Mouse (Mus musculus) embryonic facial prominence, embryonic 11.5 days (tissue): ENCODE data around the gene Pawr. TPM values are rescaled to one million over a fixed set of nuclear protein-coding genes. Genes with fewer than 3 reads are reported as not detected.

Experiments
- ATAC-seq: fragments of 200-750 bp; cut with Nextera tagmentation; replicated peaks from 2 replicates; pipeline ENCODE4 v1.8.0; 2017; ENCODE audit warnings: low read depth; ENCODE audit not compliant: insufficient number of reproducible peaks, low FRiP score, low TSS enrichment
- DNase-seq: peaks from one replicate; pipeline ENCODE4 v3.0.0-alpha.2; 2015; ENCODE audit warnings: low spot score
- H3K27ac ChIP-seq: fragments of 300-500 bp; sonication (generic); replicated peaks from 2 replicates; pipeline ENCODE4 v1.5.1; 2014; ENCODE audit warnings: mild to moderate bottlenecking, low read depth, low read length, control low read depth
- H3K27me3 ChIP-seq: fragments of 300-500 bp; sonication (generic); 2 replicates; pipeline ENCODE4 v1.6.1; 2014; ENCODE audit warnings: mild to moderate bottlenecking, low read length, moderate library complexity, mixed read lengths; ENCODE audit not compliant: control insufficient read depth, insufficient read depth
- H3K36me3 ChIP-seq: fragments of 300-500 bp; sonication (generic); replicated peaks from 2 replicates; pipeline ENCODE4 v1.6.1; 2014; ENCODE audit warnings: low read depth, mild to moderate bottlenecking, low read length, moderate library complexity, mixed read lengths; ENCODE audit not compliant: control insufficient read depth, insufficient read depth
- H3K4me1 ChIP-seq: fragments of 300-500 bp; sonication (generic); 2 replicates; pipeline ENCODE4 v1.6.1; 2014; ENCODE audit warnings: low read length, mixed read lengths; ENCODE audit not compliant: control insufficient read depth, insufficient read depth
- H3K4me2 ChIP-seq: fragments of 300-500 bp; sonication (generic); 2 replicates; pipeline ENCODE4 v1.6.1; 2014; ENCODE audit warnings: low read depth, mild to moderate bottlenecking, control low read depth, low read length, moderate library complexity
- H3K4me3 ChIP-seq: fragments of 300-500 bp; sonication (generic); 2 replicates; pipeline ENCODE4 v1.5.1; 2014; ENCODE audit warnings: low read depth, low read length, control low read depth
- H3K9ac ChIP-seq: fragments of 300-500 bp; sonication (generic); replicated peaks from 2 replicates; pipeline ENCODE4 v1.6.1; 2014; ENCODE audit warnings: mild to moderate bottlenecking, control low read depth, low read length
- H3K9me3 ChIP-seq: fragments of 300-500 bp; sonication (generic); replicated peaks from 2 replicates; pipeline ENCODE4 v1.6.1; 2016; ENCODE audit warnings: mild to moderate bottlenecking, low read length, inconsistent platforms, mixed read lengths; ENCODE audit not compliant: control insufficient read depth
- WGBS: fragments of 180-500 bp; shearing (Covaris S2); extraction: QIAGEN DNeasy Blood & Tissue Kit; methylation state at CpG from one replicate; pipeline ENCODE4 v1.1.7; 2014; 5-methylcytosine and 5-hydroxymethylcytosine counted together
- polyA plus RNA-seq: library from polyadenylated mRNA; unstranded; fragments of >200 nt; fragmentation: Nextera tagmentation; extraction: Ambion mirVana; gene quantifications from 2 replicates; pipeline ENCODE4 v1.2.1, GENCODE M21; 2014

Gene Pawr
- polyA plus RNA-seq, 1 experiment from 2014 or later, result 11.6 TPM

DNA sequence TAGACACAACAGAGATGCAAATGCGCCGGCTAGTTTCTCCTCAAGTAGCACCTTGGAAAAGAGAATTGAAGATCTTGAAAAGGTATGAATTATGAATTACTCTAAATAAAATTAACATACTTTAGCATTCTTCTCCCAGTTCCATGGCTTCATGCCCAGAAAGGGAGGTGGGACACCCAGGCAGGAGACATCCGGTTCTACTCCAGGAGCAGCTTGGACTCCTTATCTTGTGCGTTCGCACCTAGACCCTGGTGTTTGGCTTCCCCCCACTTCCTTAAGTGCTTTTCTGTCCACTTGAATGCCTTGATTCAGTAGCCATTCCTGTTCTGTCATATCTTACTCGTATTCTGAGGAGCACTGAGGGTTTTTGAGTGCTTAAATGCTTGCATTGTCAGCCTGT lies 77.6 kb downstream of the Pawr start:
- no peaks in the 10 kb centered on the region for H3K27me3 ChIP-seq
- H3K36me3 ChIP-seq, result no peaks in the 10 kb centered on the region
- H3K9me3 ChIP-seq, result no peaks in the 10 kb centered on the region
- H3K4me3 ChIP-seq, result no peak overlapping the region
- no peaks in the 10 kb centered on the region for H3K4me1 ChIP-seq
- H3K4me2 ChIP-seq, result no peak overlapping the region
- 92% methylated on average over 6 of the region's 6 CpGs for WGBS
- DNase-seq (no peak), ATAC-seq (no peak)
- no peak overlapping the region for H3K27ac ChIP-seq
- H3K9ac ChIP-seq, result no peak overlapping the region

DNA sequence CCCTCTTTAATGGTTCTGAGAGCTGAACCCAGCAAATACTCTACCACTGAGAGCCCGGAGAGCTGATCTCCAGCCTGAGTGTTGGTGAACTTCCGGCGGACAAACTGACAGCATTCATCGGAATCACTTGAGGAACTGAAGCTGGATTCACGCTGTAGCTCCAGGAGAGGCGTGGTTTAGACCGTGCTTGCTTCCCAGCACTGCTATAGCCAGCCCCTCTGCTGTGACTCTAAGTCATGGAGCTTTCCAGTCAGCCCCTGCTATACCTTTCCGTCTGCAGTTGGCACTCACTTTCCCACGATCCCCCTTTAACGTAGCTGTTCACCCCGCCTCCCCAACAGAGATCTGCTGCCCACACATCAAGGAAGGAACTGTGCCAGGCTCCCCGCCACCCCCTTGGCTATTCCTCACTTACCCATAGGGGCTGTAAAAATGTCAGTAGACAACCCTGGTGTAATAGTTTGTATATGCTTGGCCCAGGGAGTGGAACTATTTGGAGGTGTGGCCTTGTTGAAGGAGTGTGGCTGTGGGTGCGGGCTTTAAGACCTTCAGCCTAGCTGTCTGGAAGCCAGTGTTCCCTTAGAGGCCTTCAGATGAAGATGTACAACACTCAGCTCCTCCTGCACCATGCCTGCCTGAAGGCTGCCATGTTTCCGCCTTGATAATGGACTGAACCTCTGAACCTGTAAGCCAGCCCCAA lies 83.2 kb downstream of the Pawr start:
- no peaks in the 10 kb centered on the region for H3K27me3 ChIP-seq
- H3K4me1 ChIP-seq, result no peaks in the 10 kb centered on the region
- no peak overlapping the region for H3K27ac ChIP-seq
- no peak overlapping the region for H3K9ac ChIP-seq
- no peak overlapping the region for H3K4me3 ChIP-seq
- WGBS, result 90% methylated on average over 14 of the region's 14 CpGs
- H3K36me3 ChIP-seq, result no peaks in the 10 kb centered on the region
- H3K9me3 ChIP-seq, result no peaks in the 10 kb centered on the region
- H3K4me2 ChIP-seq, result no peak overlapping the region
- DNase-seq (no peak), ATAC-seq (no peak)

DNA sequence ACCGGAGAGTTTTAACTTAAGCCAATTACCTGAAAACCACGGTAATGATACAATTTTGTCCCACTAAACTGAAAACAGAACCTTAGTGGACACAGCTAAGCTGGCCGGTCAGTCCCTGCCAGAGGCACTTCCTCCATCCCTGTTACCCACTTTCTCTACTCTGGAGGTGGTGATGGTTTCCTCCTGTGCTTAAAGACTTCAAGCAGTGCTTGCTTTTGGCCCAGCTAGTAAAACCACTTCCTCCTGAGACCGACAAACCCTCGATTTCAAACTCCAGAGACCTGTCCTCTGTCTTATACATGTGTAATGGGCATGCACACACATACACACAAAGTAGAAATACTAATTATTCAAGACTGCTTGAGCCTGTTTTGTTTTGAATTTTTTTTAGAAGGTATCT lies 85.5 kb downstream of the Pawr start:
- WGBS, result 61% methylated on average over 5 of the region's 5 CpGs
- Histone ChIP-seq H3K4me1 (no peaks in the 10 kb centered on the region), H3K27ac (no peak overlapping the region), H3K9me3 (no peaks in the 10 kb centered on the region), H3K9ac (no peak overlapping the region), H3K4me2 (no peak overlapping the region), H3K27me3 (no peaks in the 10 kb centered on the region), H3K36me3 (no peaks in the 10 kb centered on the region), H3K4me3 (no peak overlapping the region)
- DNase-seq (no peak), ATAC-seq (no peak)

GRCm38 (mm10) chr10:108430553-108430952 lies 98.6 kb downstream of the Pawr start:
- no peak for ATAC-seq
- Histone ChIP-seq H3K36me3 (no peaks in the 10 kb centered on the region), H3K27me3 (no peaks in the 10 kb centered on the region), H3K4me2 (no peak overlapping the region), H3K4me3 (no peak overlapping the region), H3K9ac (no peak overlapping the region), H3K4me1 (0 out of 2 replicates have a peak, but pooled peaks cover 4% of the 10 kb centered on the region), H3K9me3 (no peaks in the 10 kb centered on the region), H3K27ac (no peak overlapping the region)
- no peak for DNase-seq
- 94% methylated on average over 10 of the region's 10 CpGs for whole genome bisulfite sequencing

GRCm38 (mm10) chr10:108432194-108432593 lies 100.3 kb downstream of the Pawr start:
- H3K36me3 ChIP-seq, result no peaks in the 10 kb centered on the region
- no peak overlapping the region for H3K4me3 ChIP-seq
- 0 out of 2 replicates have a peak, but pooled peaks cover 4% of the 10 kb centered on the region for H3K4me1 ChIP-seq
- H3K4me2 ChIP-seq, result no peak overlapping the region
- no peaks in the 10 kb centered on the region for H3K27me3 ChIP-seq
- DNase-seq (peak; percentile 57), ATAC-seq (no peak)
- no peak overlapping the region for H3K27ac ChIP-seq
- 7% methylated on average over 10 of the region's 10 CpGs for WGBS
- H3K9me3 ChIP-seq, result no peaks in the 10 kb centered on the region
- no peak overlapping the region for H3K9ac ChIP-seq

GRCm38 (mm10) chr10:108433976-108434375 lies 102.1 kb downstream of the Pawr start:
- DNase-seq, result peak; percentile 60

DNA sequence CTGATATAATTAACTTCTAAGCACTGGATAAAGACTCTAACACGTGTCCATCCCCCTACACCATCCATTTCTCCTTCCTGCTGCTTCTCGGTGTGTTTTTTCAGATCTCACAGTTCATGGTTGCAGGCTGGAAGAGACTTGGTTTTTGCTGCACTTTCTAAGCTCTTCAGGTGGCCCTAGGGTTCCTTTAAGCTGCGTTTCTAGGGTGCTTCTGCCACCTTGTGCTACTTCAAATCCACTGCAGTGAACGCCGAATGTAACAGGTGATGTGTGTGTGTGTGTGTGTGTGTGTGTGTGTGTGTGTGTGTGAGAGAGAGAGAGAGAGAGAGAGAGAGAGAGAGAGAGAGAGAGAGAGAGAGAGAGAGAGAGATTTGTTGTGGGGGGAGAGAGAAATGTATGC lies 103.7 kb downstream of the Pawr start:
- no peaks in the 10 kb centered on the region for H3K27me3 ChIP-seq
- ATAC-seq, result no peak
- H3K4me2 ChIP-seq, result no peak overlapping the region
- 33% methylated on average over 5 of the region's 5 CpGs for WGBS
- H3K36me3 ChIP-seq, result no peaks in the 10 kb centered on the region
- no peak overlapping the region for H3K9ac ChIP-seq
- no peaks in the 10 kb centered on the region for H3K9me3 ChIP-seq
- 0 out of 2 replicates have a peak, but pooled peaks cover 4% of the 10 kb centered on the region for H3K4me1 ChIP-seq
- peak; percentile 55 for DNase-seq
- no peak overlapping the region for H3K4me3 ChIP-seq
- no peak overlapping the region for H3K27ac ChIP-seq

More at GRCm38 (mm10) chr10:108433976-108434375, 102.1 kb downstream of the Pawr start:
- WGBS, result 8% methylated on average over 15 of the region's 15 CpGs
- no peak overlapping the region for H3K9ac ChIP-seq
- 0 out of 2 replicates have a peak, but pooled peaks have one; percentile 63 for ATAC-seq
- H3K4me2 ChIP-seq, result peak overlapping the region; percentile 26
- no peak overlapping the region for H3K4me3 ChIP-seq
- H3K27me3 ChIP-seq, result no peaks in the 10 kb centered on the region
- no peak overlapping the region for H3K27ac ChIP-seq
- 0 out of 2 replicates have a peak, but pooled peaks cover 4% of the 10 kb centered on the region for H3K4me1 ChIP-seq
- H3K36me3 ChIP-seq, result no peaks in the 10 kb centered on the region
- H3K9me3 ChIP-seq, result no peaks in the 10 kb centered on the region

- H3K36me3 ChIP-seq, result no peaks in the 10 kb centered on the region
- no peak overlapping the region for H3K4me2 ChIP-seq
- H3K4me3 ChIP-seq, result no peak overlapping the region
- 0 out of 2 replicates have a peak, but pooled peaks have one; percentile 25 for ATAC-seq
- 0 out of 2 replicates have a peak, but pooled peaks cover 4% of the 10 kb centered on the region for H3K4me1 ChIP-seq
- H3K27ac ChIP-seq, result no peak overlapping the region
- no peaks in the 10 kb centered on the region for H3K9me3 ChIP-seq
- no peak overlapping the region for H3K9ac ChIP-seq
- WGBS, result 33% methylated on average over 8 of the region's 8 CpGs
- no peak for DNase-seq
- no peaks in the 10 kb centered on the region for H3K27me3 ChIP-seq
Measured at GRCm38 (mm10) chr10:108436365-108436764, 104.4 kb downstream of the Pawr start.
